Mouse (Mus musculus) lung, embryonic 14.5 days (tissue): Measurements from ENCODE around the gene Rps15a. TPM values are rescaled to one million over a fixed set of nuclear protein-coding genes. Genes with fewer than 3 reads are reported as not detected.

Experiments
- ATAC-seq: fragments of 200-750 bp; cut with Nextera tagmentation; 2 replicates; pipeline ENCODE4 v1.8.0; 2017; ENCODE audit warnings: mild to moderate bottlenecking, moderate TSS enrichment, moderate library complexity; ENCODE audit not compliant: insufficient read depth
- DNase-seq: peaks from one replicate; pipeline ENCODE4 v3.0.0-alpha.2; 2015
- H3K27ac ChIP-seq: fragments of 300-500 bp; sonication (generic); 2 replicates; pipeline ENCODE4 v1.5.1; 2014; ENCODE audit warnings: low read depth, mild to moderate bottlenecking, moderate library complexity
- H3K27me3 ChIP-seq: fragments of 300-500 bp; sonication (generic); 2 replicates; pipeline ENCODE4 v1.6.1; 2014; ENCODE audit warnings: low read length, control low read depth; ENCODE audit not compliant: insufficient read depth
- H3K36me3 ChIP-seq: fragments of 300-500 bp; sonication (generic); 2 replicates; pipeline ENCODE4 v1.6.1; 2014; ENCODE audit warnings: control low read depth; ENCODE audit not compliant: insufficient read depth
- H3K4me1 ChIP-seq: fragments of 300-500 bp; sonication (generic); 2 replicates; pipeline ENCODE4 v1.6.1; 2014; ENCODE audit warnings: antibody characterized with exemption, control low read depth; ENCODE audit not compliant: insufficient read depth
- H3K4me2 ChIP-seq: fragments of 300-500 bp; sonication (generic); 2 replicates; pipeline ENCODE4 v1.6.1; 2014; ENCODE audit warnings: mild to moderate bottlenecking
- H3K4me3 ChIP-seq: fragments of 300-500 bp; sonication (generic); 2 replicates; pipeline ENCODE4 v1.5.1; 2014; ENCODE audit warnings: low read depth, low read length
- H3K9ac ChIP-seq: fragments of 300-500 bp; sonication (generic); 2 replicates; pipeline ENCODE4 v1.6.1; 2014
- H3K9me3 ChIP-seq: fragments of 300-500 bp; sonication (generic); 2 replicates; pipeline ENCODE4 v1.6.1; 2016; ENCODE audit warnings: low read depth, low read length, control low read depth
- CTCF ChIP-seq: IDR thresholded peaks from 2 replicates; pipeline ENCODE4 v1.5.1; 2016; ENCODE audit warnings: antibody characterized with exemption, low read depth
- WGBS: fragments of 180-500 bp; shearing (Covaris S2); extraction: QIAGEN DNeasy Blood & Tissue Kit; methylation state at CpG from one replicate; pipeline ENCODE4 v1.1.7; 2014; 5-methylcytosine and 5-hydroxymethylcytosine counted together
- polyA plus RNA-seq: library from polyadenylated mRNA; unstranded; fragments of >200 nt; fragmentation: Nextera tagmentation; extraction: Ambion mirVana; gene quantifications from 2 replicates; pipeline ENCODE4 v1.2.1, GENCODE M21; 2014

Rps15a gene
- polyA plus RNA-seq, 1 experiment from 2014 or later: 868 TPM

DNA sequence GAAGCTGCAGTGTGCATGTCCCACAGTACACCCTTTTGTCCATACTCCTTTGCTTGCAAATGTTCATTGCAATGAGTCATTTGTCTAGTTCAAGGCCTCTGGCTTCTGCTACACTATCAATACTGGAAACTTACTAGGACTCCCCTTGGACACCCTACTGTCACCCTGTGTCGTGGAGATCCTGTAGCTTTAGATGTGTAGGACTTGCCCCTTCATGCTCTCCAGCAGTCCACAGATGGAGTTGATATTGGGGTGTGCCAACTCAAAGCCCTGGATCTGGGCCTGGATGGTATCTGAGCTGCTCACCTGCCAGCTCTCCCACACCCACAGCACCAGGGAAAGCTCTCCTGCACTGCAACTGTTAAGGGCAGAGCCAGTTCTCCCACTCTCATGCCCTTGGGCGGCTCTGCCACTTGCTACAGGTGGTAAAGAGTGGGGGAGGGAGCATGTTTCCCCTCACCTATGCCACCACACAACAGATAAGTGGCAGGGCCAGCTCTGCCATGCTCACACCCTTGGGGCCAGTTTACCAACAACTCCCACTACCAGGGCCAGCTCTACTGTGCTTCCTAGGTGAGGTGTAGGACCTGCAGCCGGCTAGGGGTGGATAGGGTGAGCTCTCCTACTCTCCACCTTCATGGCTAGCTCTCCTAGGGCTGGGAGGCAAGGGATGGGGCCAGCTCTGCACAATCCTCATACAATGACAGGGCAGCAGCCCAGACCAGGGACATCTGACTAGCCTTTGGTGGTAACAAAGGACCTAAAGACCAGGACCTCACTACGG lies 13.1 kb downstream of the Rps15a start:
- peaks cover 37% of the 10 kb centered on the region for H3K36me3 ChIP-seq
- ATAC-seq (peak; percentile 52), DNase-seq (peak; percentile 25)
- H3K27me3 ChIP-seq: no peaks in the 10 kb centered on the region
- H3K4me2 ChIP-seq: no peak overlapping the region
- 30% methylated on average over 4 of the region's 4 CpGs for WGBS
- no peaks in the 10 kb centered on the region for H3K4me1 ChIP-seq
- peak overlapping the region; percentile 15; the same call in 1 of the 2 replicates for H3K27ac ChIP-seq
- H3K9ac ChIP-seq: no peak overlapping the region
- no peak overlapping the region for H3K4me3 ChIP-seq
- no peak for TF ChIP-seq CTCF
- H3K9me3 ChIP-seq: no peaks in the 10 kb centered on the region

GRCm38 (mm10) chr7:118102231-118102630 lies 13.8 kb downstream of the Rps15a start:
- TF ChIP-seq CTCF: peak; percentile 95
- 49% methylated on average over 4 of the region's 4 CpGs for WGBS
- no peaks in the 10 kb centered on the region for H3K27me3 ChIP-seq
- no peak overlapping the region for H3K27ac ChIP-seq
- no peaks in the 10 kb centered on the region for H3K9me3 ChIP-seq
- ATAC-seq: no peak
- no peak overlapping the region for H3K4me3 ChIP-seq
- H3K4me1 ChIP-seq: no peaks in the 10 kb centered on the region
- peak; percentile 88 for DNase-seq
- H3K9ac ChIP-seq: no peak overlapping the region
- H3K36me3 ChIP-seq: peaks cover 31% of the 10 kb centered on the region
- no peak overlapping the region for H3K4me2 ChIP-seq

DNA sequence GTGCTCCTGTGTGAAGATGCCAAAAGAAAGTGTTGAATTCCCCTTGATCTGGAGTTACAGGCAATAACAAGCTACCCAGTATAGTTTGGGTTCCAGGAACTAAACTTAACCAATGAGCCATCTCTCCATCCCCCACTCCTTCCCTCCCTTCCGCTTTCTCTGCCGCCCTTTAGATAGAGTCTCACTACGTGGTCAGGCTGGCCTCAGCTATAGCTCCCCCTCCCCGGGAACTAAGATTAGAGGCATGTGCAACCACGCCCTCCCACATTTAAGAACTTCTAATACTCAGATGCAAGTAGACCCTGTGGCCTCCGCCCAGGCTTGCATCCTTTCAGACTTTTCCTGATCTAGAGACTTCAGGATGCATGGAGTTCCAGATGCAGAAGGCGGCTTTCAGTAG lies 18.4 kb downstream of the Rps15a start:
- Histone ChIP-seq H3K4me2 (no peak overlapping the region), H3K9me3 (no peaks in the 10 kb centered on the region)
- WGBS: 61% methylated on average over 7 of the region's 7 CpGs

GRCm38 (mm10) chr7:118079987-118080386 lies 36.0 kb downstream of the Rps15a start:
- Histone ChIP-seq H3K4me1 (no peaks in the 10 kb centered on the region), H3K27ac (no peak overlapping the region), H3K9ac (no peak overlapping the region), H3K4me3 (no peak overlapping the region), H3K9me3 (no peaks in the 10 kb centered on the region), H3K4me2 (no peak overlapping the region), H3K36me3 (no peaks in the 10 kb centered on the region), H3K27me3 (no peaks in the 10 kb centered on the region)
- WGBS: 71% methylated on average over 4 of the region's 4 CpGs
- no peak for DNase-seq
- no peak for TF ChIP-seq CTCF
- ATAC-seq: no peak

More for the DNA sequence above, 18.4 kb downstream of the Rps15a start:
- ATAC-seq (no peak), DNase-seq (no peak)
- Histone ChIP-seq H3K27me3 (no peaks in the 10 kb centered on the region), H3K4me1 (no peaks in the 10 kb centered on the region), H3K4me3 (no peak overlapping the region), H3K9ac (no peak overlapping the region), H3K36me3 (no peaks in the 10 kb centered on the region), H3K27ac (no peak overlapping the region)
- no peak for TF ChIP-seq CTCF

- ATAC-seq (no peak), DNase-seq (no peak)
- Histone ChIP-seq H3K9me3 (no peaks in the 10 kb centered on the region), H3K9ac (no peak overlapping the region), H3K27ac (no peak overlapping the region), H3K27me3 (no peaks in the 10 kb centered on the region), H3K4me2 (no peak overlapping the region), H3K4me3 (no peak overlapping the region), H3K4me1 (no peaks in the 10 kb centered on the region), H3K36me3 (no peaks in the 10 kb centered on the region)
- TF ChIP-seq CTCF: no peak
- 86% methylated on average over 5 of the region's 5 CpGs for WGBS
Observed at GRCm38 (mm10) chr7:118079097-118079496, 36.9 kb downstream of the Rps15a start.

GRCm38 (mm10) chr7:118067261-118067660 lies 48.7 kb downstream of the Rps15a start:
- H3K9ac ChIP-seq: no peak overlapping the region
- DNase-seq (no peak), ATAC-seq (no peak)
- no peak overlapping the region for H3K4me2 ChIP-seq
- no peaks in the 10 kb centered on the region for H3K27me3 ChIP-seq
- H3K4me1 ChIP-seq: no peaks in the 10 kb centered on the region
- 95% methylated on average over 5 of the region's 5 CpGs for WGBS
- no peak for TF ChIP-seq CTCF
- H3K9me3 ChIP-seq: no peaks in the 10 kb centered on the region
- no peak overlapping the region for H3K4me3 ChIP-seq
- H3K36me3 ChIP-seq: no peaks in the 10 kb centered on the region
- H3K27ac ChIP-seq: no peak overlapping the region

- H3K4me2 ChIP-seq: no peak overlapping the region
- ATAC-seq: no peak
- H3K9me3 ChIP-seq: peaks cover 4% of the 10 kb centered on the region; the same call in 1 of the 2 replicates
- WGBS: 80% methylated on average over 6 of the region's 6 CpGs
- peak; percentile 55 for TF ChIP-seq CTCF
- no peaks in the 10 kb centered on the region for H3K27me3 ChIP-seq
- no peak overlapping the region for H3K27ac ChIP-seq
- H3K9ac ChIP-seq: no peak overlapping the region
- no peak overlapping the region for H3K4me3 ChIP-seq
- H3K4me1 ChIP-seq: no peaks in the 10 kb centered on the region
- no peaks in the 10 kb centered on the region for H3K36me3 ChIP-seq
- no peak for DNase-seq
Observed at GRCm38 (mm10) chr7:118056300-118056699, 59.7 kb downstream of the Rps15a start.

Other genes starting within 250 kb of the Rps15a start
- 352 and 375 TPM in 2 replicates for gene Arl6ip1, start 13.5 kb upstream of the Rps15a start, polyA plus RNA-seq
- 28.1 and 28.3 TPM in 2 replicates for gene Smg1, start 127.5 kb upstream of the Rps15a start, polyA plus RNA-seq